In genomic region chr14:119670836-119671587, GRCm38 (mm10) we compare ENCODE assay signal across 18 mouse cellular contexts.
DNase-seq lines count a peak whose midpoint lies in the region; TF ChIP-seq lines count a peak whose summit lies in the region.
"Had no signal": no experiment of that assay in that cellular context is flagged by ENCODE, and none has a peak within 500 bp of the region (broad histone marks: within the 10 kb centered on the region; RNA-seq: fewer than 3 reads in every experiment).

No protein-coding gene starts in this region.

- no peak for TF ChIP-seq CTCF in left cerebral cortex, adult 2 months (IDR thresholded peaks at IDR 0.05)

- intact Hi-C loops in left cerebral cortex, postnatal 14 days (cut with DNase I), result no loop called here
- intact Hi-C loops in left cerebral cortex, adult 2 months (cut with DNase I), result no loop called here

- no peak overlapping the region for H3K27ac ChIP-seq in left cerebral cortex, adult 2 months
- H3K27ac ChIP-seq: heart, embryonic 10.5 days; hindbrain, embryonic 10.5 days; limb, embryonic 10.5 days; neural tube, embryonic 15.5 days had no signal

- no peak overlapping the region for H3K4me3 ChIP-seq in left cerebral cortex, adult 2 months
- H3K4me3 ChIP-seq: heart, embryonic 10.5 days; hindbrain, embryonic 10.5 days; limb, embryonic 10.5 days; neural tube, embryonic 15.5 days had no signal

- DNase-seq in frontal cortex, postnatal 36 days (ENCODE audit: low spot score in 2 of 2), result peak; percentile 10 to 39
- no peak for DNase-seq in frontal cortex, postnatal 14 days (ENCODE audit: low spot score in 2 of 2)
- peak; percentile 18 to 30 for DNase-seq in left cerebral cortex, postnatal 14 days (ENCODE audit: low spot score in 2 of 2)
- DNase-seq in left cerebral cortex, adult 2 months (ENCODE audit: extremely low spot score in 1 of 2, low spot score in 2 of 2), result no peak
- DNase-seq in brain, adult 2 months (ENCODE audit: low read depth, low spot score), result peak; percentile 57
- DNase-seq in brain, embryonic 18.5 days (ENCODE audit: low read depth, low spot score), result peak; percentile 10
- DNase-seq in gastrocnemius, adult 8-10 months (ENCODE audit: low spot score in 2 of 2), result no peak
- DNase-seq: cerebellum, adult 9-11 months; embryo, embryonic 11 days; gastrocnemius, postnatal 25 days; kidney, adult 2 months; kidney, postnatal 10 days; liver, postnatal 0 days; lung, postnatal 14 days had no signal

Comparison
In these comparisons a context has a peak if more than half of its experiments do, and no peak if none do; other contexts are left out.
1. DNase-seq: peak in frontal cortex, postnatal 36 days (2 of 2), left cerebral cortex, postnatal 14 days (2 of 2), brain, adult 2 months (single experiment) and brain, embryonic 18.5 days (single experiment); none in frontal cortex, postnatal 14 days (0 of 2), left cerebral cortex, adult 2 months (0 of 2) and gastrocnemius, adult 8-10 months (0 of 2).